ENCODE assay signal across 7 mouse cellular contexts in genomic region chr19:46528529-46529213, GRCm38 (mm10). TPM values are rescaled to one million over a fixed set of nuclear protein-coding genes. Genes with fewer than 3 reads are reported as not detected.
DNase-seq lines count a peak whose midpoint lies in the region; ATAC-seq lines count a peak whose summit lies in the region.

No protein-coding gene starts in this region.

- H3K36me3 ChIP-seq in forebrain, embryonic 11.5 days (ENCODE audit: control insufficient read depth, insufficient read depth, low read length), result no peaks in the 10 kb centered on the region
- no peaks in the 10 kb centered on the region for H3K36me3 ChIP-seq in hindbrain, embryonic 11.5 days (ENCODE audit: control insufficient read depth, insufficient read depth, low read length)
- no peaks in the 10 kb centered on the region for H3K36me3 ChIP-seq in limb, embryonic 13.5 days
- no peaks in the 10 kb centered on the region for H3K36me3 ChIP-seq in midbrain, embryonic 12.5 days

- ATAC-seq in forebrain, embryonic 11.5 days (replicated peaks; ENCODE audit: low FRiP score), result peak; percentile 71
- ATAC-seq in hindbrain, embryonic 11.5 days (ENCODE audit: low FRiP score), result peak; percentile 75
- ATAC-seq in limb, embryonic 13.5 days (ENCODE audit: low FRiP score, low read depth), result peak; percentile 26
- peak; percentile 58 for ATAC-seq in midbrain, embryonic 12.5 days (ENCODE audit: low FRiP score, low read depth)

- H3K4me3 ChIP-seq in forebrain, embryonic 11.5 days (ENCODE audit: low read depth, low read length), result peak overlapping the region; percentile 16; the same call in 1 of the 2 replicates
- peak overlapping the region; percentile 16; the same call in 1 of the 2 replicates for H3K4me3 ChIP-seq in hindbrain, embryonic 11.5 days (ENCODE audit: low read depth, low read length)
- peak overlapping the region; percentile 27 for H3K4me3 ChIP-seq in limb, embryonic 13.5 days
- peak overlapping the region; percentile 17 for H3K4me3 ChIP-seq in midbrain, embryonic 12.5 days

- H3K4me2 ChIP-seq in forebrain, embryonic 11.5 days (ENCODE audit: low read depth, low read length, severe bottlenecking), result peak overlapping the region; percentile 46
- peak overlapping the region; percentile 56 for H3K4me2 ChIP-seq in hindbrain, embryonic 11.5 days (replicated peaks; ENCODE audit: low read depth, low read length)
- H3K4me2 ChIP-seq in limb, embryonic 13.5 days (replicated peaks), result peak overlapping the region; percentile 64
- peak overlapping the region; percentile 56 for H3K4me2 ChIP-seq in midbrain, embryonic 12.5 days (replicated peaks)

- H3K4me1 ChIP-seq in forebrain, embryonic 11.5 days (replicated peaks; ENCODE audit: control insufficient read depth, insufficient read depth, low read length), result peaks cover 78% of the 10 kb centered on the region
- H3K4me1 ChIP-seq in hindbrain, embryonic 11.5 days (replicated peaks; ENCODE audit: control insufficient read depth, insufficient read depth, low read length), result peaks cover 61% of the 10 kb centered on the region
- H3K4me1 ChIP-seq in limb, embryonic 13.5 days, result peaks cover 97% of the 10 kb centered on the region
- H3K4me1 ChIP-seq in midbrain, embryonic 12.5 days, result peaks cover 98% of the 10 kb centered on the region

- H3K27ac ChIP-seq in forebrain, embryonic 11.5 days (ENCODE audit: low read depth, low read length), result peak overlapping the region; percentile 89
- peak overlapping the region; percentile 89 for H3K27ac ChIP-seq in hindbrain, embryonic 11.5 days (ENCODE audit: low read depth, low read length)
- H3K27ac ChIP-seq in limb, embryonic 13.5 days, result peak overlapping the region; percentile 73
- H3K27ac ChIP-seq in midbrain, embryonic 12.5 days (replicated peaks), result peak overlapping the region; percentile 91

- WGBS in forebrain, embryonic 11.5 days, result under 1% methylated on average over 20 of the region's 20 CpGs
- WGBS in hindbrain, embryonic 11.5 days, result under 1% methylated on average over 20 of the region's 20 CpGs
- 4% methylated on average over 20 of the region's 20 CpGs for WGBS in limb, embryonic 13.5 days
- 2% methylated on average over 20 of the region's 20 CpGs for WGBS in midbrain, embryonic 12.5 days

- H3K9me3 ChIP-seq in forebrain, embryonic 11.5 days (ENCODE audit: control insufficient read depth, low read length), result no peaks in the 10 kb centered on the region
- H3K9me3 ChIP-seq in hindbrain, embryonic 11.5 days (ENCODE audit: control insufficient read depth, low read length), result no peaks in the 10 kb centered on the region
- no peaks in the 10 kb centered on the region for H3K9me3 ChIP-seq in limb, embryonic 13.5 days
- H3K9me3 ChIP-seq in midbrain, embryonic 12.5 days, result no peaks in the 10 kb centered on the region

- DNase-seq in R1 (ENCODE audit: low read depth, low spot score), result peak; percentile 79
- DNase-seq in c-Kit-positive CD71-positive TER-119-positive erythroid progenitor cells, embryonic 14.5 days (ENCODE audit: low spot score), result peak; percentile 36
- peak; percentile 72 for DNase-seq in forebrain, embryonic 11.5 days (ENCODE audit: low spot score)
- peak; percentile 71 for DNase-seq in hindbrain, embryonic 11.5 days (ENCODE audit: low spot score)
- DNase-seq in spleen, postnatal 4 days (ENCODE audit: low spot score in 2 of 2), result peak; percentile 71 to 84

- H3K27me3 ChIP-seq in forebrain, embryonic 11.5 days (ENCODE audit: control insufficient read depth, insufficient read depth, low read length), result no peaks in the 10 kb centered on the region
- no peaks in the 10 kb centered on the region for H3K27me3 ChIP-seq in hindbrain, embryonic 11.5 days (ENCODE audit: control insufficient read depth, insufficient read depth, low read length)
- H3K27me3 ChIP-seq in limb, embryonic 13.5 days, result no peaks in the 10 kb centered on the region
- H3K27me3 ChIP-seq in midbrain, embryonic 12.5 days, result no peaks in the 10 kb centered on the region

- peak overlapping the region; percentile 57 for H3K9ac ChIP-seq in forebrain, embryonic 11.5 days (ENCODE audit: low read length)
- H3K9ac ChIP-seq in hindbrain, embryonic 11.5 days (ENCODE audit: low read depth, low read length), result peak overlapping the region; percentile 42
- H3K9ac ChIP-seq in limb, embryonic 13.5 days, result peak overlapping the region; percentile 59
- H3K9ac ChIP-seq in midbrain, embryonic 12.5 days (replicated peaks), result peak overlapping the region; percentile 45

RNA-seq across cellular contexts. Expression of gene Trim8, which starts 27.2 kb away (rescaled TPM):
- 30.7 and 39.5 TPM in 2 replicates for polyA plus RNA-seq in forebrain, embryonic 11.5 days (2014; fragmentation: Nextera tagmentation; extraction: Ambion mirVana)
- polyA plus RNA-seq in hindbrain, embryonic 11.5 days (2014; fragmentation: Nextera tagmentation; extraction: Ambion mirVana), result 28.4 and 30.6 TPM in 2 replicates
- 13.6 and 14.2 TPM in 2 replicates for polyA plus RNA-seq in limb, embryonic 13.5 days (2015; fragmentation: Nextera tagmentation; extraction: Ambion mirVana)
- 38.5 and 53.9 TPM in 2 replicates for polyA plus RNA-seq in midbrain, embryonic 12.5 days (2016; fragmentation: Nextera tagmentation; extraction: Ambion mirVana)

RNA-seq across cellular contexts. Expression of gene Arl3, which starts 44.3 kb away (rescaled TPM):
- polyA plus RNA-seq in forebrain, embryonic 11.5 days (2014; fragmentation: Nextera tagmentation; extraction: Ambion mirVana), result 152 and 154 TPM in 2 replicates
- polyA plus RNA-seq in hindbrain, embryonic 11.5 days (2014; fragmentation: Nextera tagmentation; extraction: Ambion mirVana), result 145 and 160 TPM in 2 replicates
- polyA plus RNA-seq in limb, embryonic 13.5 days (2015; fragmentation: Nextera tagmentation; extraction: Ambion mirVana), result 178 and 183 TPM in 2 replicates
- 201 and 208 TPM in 2 replicates for polyA plus RNA-seq in midbrain, embryonic 12.5 days (2016; fragmentation: Nextera tagmentation; extraction: Ambion mirVana)

RNA-seq across cellular contexts. Expression of gene Sfxn2, which starts 44.5 kb away (rescaled TPM):
- 10.9 and 14.6 TPM in 2 replicates for polyA plus RNA-seq in forebrain, embryonic 11.5 days (2014; fragmentation: Nextera tagmentation; extraction: Ambion mirVana)
- polyA plus RNA-seq in hindbrain, embryonic 11.5 days (2014; fragmentation: Nextera tagmentation; extraction: Ambion mirVana), result 9.3 and 11.1 TPM in 2 replicates
- 27.8 and 28.1 TPM in 2 replicates for polyA plus RNA-seq in limb, embryonic 13.5 days (2015; fragmentation: Nextera tagmentation; extraction: Ambion mirVana)
- 11.9 and 14.2 TPM in 2 replicates for polyA plus RNA-seq in midbrain, embryonic 12.5 days (2016; fragmentation: Nextera tagmentation; extraction: Ambion mirVana)

Comparison
In these comparisons a context has a peak if more than half of its experiments do, and no peak if none do; other contexts are left out.
1. Peak in every context shown above with its lines: DNase-seq, ATAC-seq, H3K4me3 ChIP-seq and H3K27ac ChIP-seq.